Mouse (Mus musculus): ENCODE results near the gene B230118H07Rik. TPM values are rescaled to one million over a fixed set of nuclear protein-coding genes. Genes with fewer than 3 reads are reported as not detected.

Gene B230118H07Rik
- polyA plus RNA-seq, 1 experiment from 2014 or later, result 75.1 TPM

GRCm38 (mm10) chr2:101559431-101559830, 89.9 kb downstream of the B230118H07Rik start:
- 0 out of 2 replicates have a peak, but pooled peaks cover 3% of the 10 kb centered on the region for H3K36me3 ChIP-seq (ENCODE audit: insufficient read depth, low read length)
- no peak for ATAC-seq (replicated peaks; ENCODE audit: low FRiP score, low read depth)

GRCm38 (mm10) chr2:101555886-101556285, 93.4 kb downstream of the B230118H07Rik start:
- H3K4me3 ChIP-seq (replicated peaks; ENCODE audit: low read depth, low read length), result no peak overlapping the region
- no peak for DNase-seq (ENCODE audit: low spot score)
- no peak for ATAC-seq (replicated peaks; ENCODE audit: low FRiP score, low read depth)
- no peaks in the 10 kb centered on the region for H3K9me3 ChIP-seq (replicated peaks; ENCODE audit: low read length)
- H3K9ac ChIP-seq (ENCODE audit: low read depth, low read length), result no peak overlapping the region
- H3K36me3 ChIP-seq (ENCODE audit: insufficient read depth, low read length), result 0 out of 2 replicates have a peak, but pooled peaks cover under 1% of the 10 kb centered on the region
- no peaks in the 10 kb centered on the region for H3K4me1 ChIP-seq (replicated peaks; ENCODE audit: insufficient read depth, low read length)
- H3K27ac ChIP-seq, result no peak overlapping the region
- H3K4me2 ChIP-seq (ENCODE audit: low read length), result no peak overlapping the region
- WGBS, result 86% methylated on average over 1 of the region's 1 CpGs
- no peaks in the 10 kb centered on the region for H3K27me3 ChIP-seq (ENCODE audit: insufficient read depth, low read length)
- TF ChIP-seq CTCF (IDR thresholded peaks at IDR 0.05; ENCODE audit: low read depth), result no peak

More at GRCm38 (mm10) chr2:101559431-101559830, 89.9 kb downstream of the B230118H07Rik start:
- Histone ChIP-seq H3K27me3 (ENCODE audit: insufficient read depth, low read length) (no peaks in the 10 kb centered on the region), H3K9ac (ENCODE audit: low read depth, low read length) (no peak overlapping the region), H3K4me2 (ENCODE audit: low read length) (no peak overlapping the region), H3K4me1 (replicated peaks; ENCODE audit: insufficient read depth, low read length) (no peaks in the 10 kb centered on the region), H3K9me3 (replicated peaks; ENCODE audit: low read length) (no peaks in the 10 kb centered on the region), H3K27ac (no peak overlapping the region), H3K4me3 (replicated peaks; ENCODE audit: low read depth, low read length) (no peak overlapping the region)
- no peak for TF ChIP-seq CTCF (IDR thresholded peaks at IDR 0.05; ENCODE audit: low read depth)
- whole genome bisulfite sequencing, result 88% methylated on average over 3 of the region's 3 CpGs
- no peak for DNase-seq (ENCODE audit: low spot score)

GRCm38 (mm10) chr2:101553851-101554250, 95.5 kb downstream of the B230118H07Rik start:
- H3K36me3 ChIP-seq (ENCODE audit: insufficient read depth, low read length), result no peaks in the 10 kb centered on the region
- H3K4me1 ChIP-seq (replicated peaks; ENCODE audit: insufficient read depth, low read length), result no peaks in the 10 kb centered on the region
- H3K27me3 ChIP-seq (ENCODE audit: insufficient read depth, low read length), result no peaks in the 10 kb centered on the region
- ATAC-seq (replicated peaks; ENCODE audit: low FRiP score, low read depth), result no peak
- no peak overlapping the region for H3K4me2 ChIP-seq (ENCODE audit: low read length)
- no peaks in the 10 kb centered on the region for H3K9me3 ChIP-seq (replicated peaks; ENCODE audit: low read length)
- H3K4me3 ChIP-seq (replicated peaks; ENCODE audit: low read depth, low read length), result no peak overlapping the region
- no peak overlapping the region for H3K27ac ChIP-seq
- 42% methylated on average over 5 of the region's 5 CpGs for WGBS
- no peak for TF ChIP-seq CTCF (IDR thresholded peaks at IDR 0.05; ENCODE audit: low read depth)
- no peak overlapping the region for H3K9ac ChIP-seq (ENCODE audit: low read depth, low read length)
- no peak for DNase-seq (ENCODE audit: low spot score)

GRCm38 (mm10) chr2:101552301-101552700, 97.0 kb downstream of the B230118H07Rik start:
- no peaks in the 10 kb centered on the region for H3K9me3 ChIP-seq (replicated peaks; ENCODE audit: low read length)
- H3K4me2 ChIP-seq (ENCODE audit: low read length), result no peak overlapping the region
- no peak overlapping the region for H3K27ac ChIP-seq
- no peaks in the 10 kb centered on the region for H3K36me3 ChIP-seq (ENCODE audit: insufficient read depth, low read length)
- WGBS, result 90% methylated on average over 8 of the region's 8 CpGs
- no peak for TF ChIP-seq CTCF (IDR thresholded peaks at IDR 0.05; ENCODE audit: low read depth)
- H3K9ac ChIP-seq (ENCODE audit: low read depth, low read length), result no peak overlapping the region
- no peaks in the 10 kb centered on the region for H3K4me1 ChIP-seq (replicated peaks; ENCODE audit: insufficient read depth, low read length)
- DNase-seq (ENCODE audit: low spot score) (no peak), ATAC-seq (replicated peaks; ENCODE audit: low FRiP score, low read depth) (no peak)
- no peak overlapping the region for H3K4me3 ChIP-seq (replicated peaks; ENCODE audit: low read depth, low read length)
- no peaks in the 10 kb centered on the region for H3K27me3 ChIP-seq (ENCODE audit: insufficient read depth, low read length)

GRCm38 (mm10) chr2:101551026-101551719, 98.2 kb downstream of the B230118H07Rik start:
- Histone ChIP-seq H3K9ac (ENCODE audit: low read depth, low read length) (no peak overlapping the region), H3K4me3 (replicated peaks; ENCODE audit: low read depth, low read length) (no peak overlapping the region), H3K27me3 (ENCODE audit: insufficient read depth, low read length) (no peaks in the 10 kb centered on the region), H3K36me3 (ENCODE audit: insufficient read depth, low read length) (no peaks in the 10 kb centered on the region), H3K4me1 (replicated peaks; ENCODE audit: insufficient read depth, low read length) (no peaks in the 10 kb centered on the region), H3K9me3 (replicated peaks; ENCODE audit: low read length) (no peaks in the 10 kb centered on the region), H3K27ac (no peak overlapping the region), H3K4me2 (ENCODE audit: low read length) (no peak overlapping the region)
- no peak for TF ChIP-seq CTCF (IDR thresholded peaks at IDR 0.05; ENCODE audit: low read depth)
- ATAC-seq (replicated peaks; ENCODE audit: low FRiP score, low read depth), result no peak
- DNase-seq (ENCODE audit: low spot score), result no peak
- WGBS, result 68% methylated on average over 6 of the region's 6 CpGs

GRCm38 (mm10) chr2:101550176-101550575, 99.2 kb downstream of the B230118H07Rik start:
- H3K9ac ChIP-seq (ENCODE audit: low read depth, low read length), result no peak overlapping the region
- H3K4me2 ChIP-seq (ENCODE audit: low read length), result no peak overlapping the region
- no peak overlapping the region for H3K4me3 ChIP-seq (replicated peaks; ENCODE audit: low read depth, low read length)
- TF ChIP-seq CTCF (IDR thresholded peaks at IDR 0.05; ENCODE audit: low read depth), result no peak
- no peak for DNase-seq (ENCODE audit: low spot score)
- 57% methylated on average over 2 of the region's 2 CpGs for WGBS
- H3K4me1 ChIP-seq (replicated peaks; ENCODE audit: insufficient read depth, low read length), result no peaks in the 10 kb centered on the region
- ATAC-seq (replicated peaks; ENCODE audit: low FRiP score, low read depth), result no peak
- no peak overlapping the region for H3K27ac ChIP-seq
- H3K27me3 ChIP-seq (ENCODE audit: insufficient read depth, low read length), result no peaks in the 10 kb centered on the region
- no peaks in the 10 kb centered on the region for H3K36me3 ChIP-seq (ENCODE audit: insufficient read depth, low read length)
- H3K9me3 ChIP-seq (replicated peaks; ENCODE audit: low read length), result no peaks in the 10 kb centered on the region

Measured in kidney, postnatal 0 days (tissue).